Mouse (Mus musculus): ENCODE results near the gene Gdf15.

GRCm38 (mm10) chr8:70605871-70606779, 26.1 kb downstream of the Gdf15 start:
- TF ChIP-seq CTCF (IDR thresholded peaks at IDR 0.05; ENCODE audit: extremely low read depth, insufficient read depth, insufficient read length, insufficient replicate concordance) (no peak), POLR2A (IDR thresholded peaks at IDR 0.05; ENCODE audit: low read depth, low read length) (no peak)

All from spleen, adult 2 months (tissue).